Mouse (Mus musculus): ENCODE data around the gene Npas3.

GRCm38 (mm10) chr12:53294011-53294410, 45.5 kb downstream of the Npas3 start:
- TF ChIP-seq POLR2A (IDR thresholded peaks at IDR 0.05; ENCODE audit: extremely low read depth, insufficient read depth, low read length) (no peak), CTCF (IDR thresholded peaks at IDR 0.05; ENCODE audit: low read depth, low read length) (no peak)
